Mouse (Mus musculus) ES-E14 (cell line): ENCODE results near the gene Chst15. TPM values are rescaled to one million over a fixed set of nuclear protein-coding genes. Genes with fewer than 3 reads are reported as not detected.

Source experiments
- DNase-seq: peaks from one replicate; pipeline ENCODE4 v3.0.0-alpha.2; 2013; ENCODE audit warnings: low read depth, low spot score
- H3K27ac ChIP-seq: 2 replicates; pipeline ENCODE4 v1.5.1; 2012; ENCODE audit warnings: low read depth, mild to moderate bottlenecking, low read length, moderate library complexity, mixed read lengths; ENCODE audit not compliant: poor library complexity, insufficient read depth, severe bottlenecking
- H3K36me3 ChIP-seq: 2 replicates; pipeline ENCODE4 v1.6.1; 2012; ENCODE audit warnings: mild to moderate bottlenecking, low read length, moderate library complexity, mixed read lengths; ENCODE audit not compliant: control insufficient read depth, poor library complexity, insufficient read depth, severe bottlenecking
- H3K4me1 ChIP-seq, 2 experiments: fragments of 150-350 bp in 1 of 2; sonication (generic) in 1 of 2; 2 replicates each; pipeline ENCODE4 v1.6.1; 2012; ENCODE audit warnings: low read length in 2 of 2, mild to moderate bottlenecking in 1 of 2, mixed read lengths in 1 of 2; ENCODE audit not compliant: control insufficient read depth in 2 of 2, insufficient read depth in 2 of 2, poor library complexity in 1 of 2
- H3K4me3 ChIP-seq, 2 experiments: fragments of 150-350 bp in 1 of 2; sonication (generic) in 1 of 2; 2 replicates each; pipeline ENCODE4 v1.5.1; 2012; ENCODE audit warnings: low read length in 2 of 2, low read depth in 1 of 2, mild to moderate bottlenecking in 1 of 2, mixed read lengths in 1 of 2; ENCODE audit not compliant: insufficient read depth in 1 of 2, poor library complexity in 1 of 2, severe bottlenecking in 1 of 2
- H3K9ac ChIP-seq: 2 replicates; pipeline ENCODE4 v1.6.1; 2012; ENCODE audit warnings: low read depth, mild to moderate bottlenecking, low read length, mixed read lengths; ENCODE audit not compliant: poor library complexity, insufficient read depth, severe bottlenecking
- H3K9me3 ChIP-seq: fragments of 150-350 bp; sonication (generic); 2 replicates; pipeline ENCODE4 v1.6.1; 2012; ENCODE audit warnings: low read depth, mild to moderate bottlenecking, low read length; ENCODE audit not compliant: control insufficient read depth, insufficient read depth
- CHD2 ChIP-seq: IDR thresholded peaks from 2 replicates; pipeline ENCODE4 v1.6.1; 2014; ENCODE audit warnings: mild to moderate bottlenecking, low read depth, low read length, inconsistent platforms
- HCFC1 ChIP-seq: IDR thresholded peaks from 2 replicates; pipeline ENCODE4 v1.6.1; 2012; ENCODE audit warnings: low read length, inconsistent platforms, borderline replicate concordance; ENCODE audit not compliant: insufficient read depth
- MAFK ChIP-seq: IDR thresholded peaks from 2 replicates; pipeline ENCODE4 v1.6.1; 2014; ENCODE audit warnings: mild to moderate bottlenecking, low read depth, low read length, inconsistent platforms; ENCODE audit not compliant: insufficient read depth
- ZC3H11A ChIP-seq: IDR thresholded peaks from 2 replicates; pipeline ENCODE4 v1.6.1; 2012; ENCODE audit warnings: low read depth, mild to moderate bottlenecking, inconsistent platforms, low read length, borderline replicate concordance
- ZNF384 ChIP-seq: IDR thresholded peaks from 2 replicates; pipeline ENCODE4 v1.6.1; 2012; ENCODE audit warnings: low read depth, low read length, inconsistent platforms
- in situ Hi-C, 2 experiments: fragments of 600-800 bp; cut with MboI; formaldehyde crosslinking; loops; one replicate each; pipeline ENCODE4 v1.15.1; 2025; ENCODE audit warnings: low sequenced_read_pairs in 2 of 2, inconsistent platforms in 1 of 2; ENCODE audit not compliant: unreplicated experiment in 2 of 2
- total RNA-seq: library from RNA; depleted of rRNA; stranded (reverse); fragments of 300-350 nt; gene quantifications from 2 replicates; pipeline ENCODE4 v1.2.3, GENCODE M21; 2012

Gene Chst15
- total RNA-seq, 1 experiment = 8.4 TPM

DNA sequence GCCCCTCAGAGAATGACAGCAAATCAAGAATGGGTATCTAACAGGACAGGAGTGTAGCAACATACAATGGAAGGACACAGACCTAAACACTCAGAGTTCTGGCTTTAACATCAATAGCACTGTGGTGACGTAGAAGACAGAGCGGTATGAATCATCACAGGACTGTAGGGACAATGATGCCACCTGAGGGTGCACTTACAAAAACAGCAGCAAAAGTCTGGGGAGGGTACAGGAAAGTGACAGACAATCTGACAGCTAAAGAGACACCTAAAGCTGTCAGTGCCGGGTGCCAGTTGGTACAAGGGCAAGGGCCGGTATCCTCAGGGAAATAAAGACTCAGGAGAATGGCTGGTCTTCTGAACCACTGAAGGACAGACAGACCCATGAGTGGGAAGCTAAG, 64.0 kb downstream of the Chst15 start:
- H3K4me1 ChIP-seq = no peaks in the 10 kb centered on the region
- H3K9ac ChIP-seq = no peak overlapping the region
- H3K27ac ChIP-seq = no peak overlapping the region
- H3K36me3 ChIP-seq = no peaks in the 10 kb centered on the region
- no peak overlapping the region for H3K4me3 ChIP-seq
- H3K9me3 ChIP-seq = no peaks in the 10 kb centered on the region
- TF ChIP-seq ZC3H11A = no peak
- TF ChIP-seq MAFK = no peak
- no peak for TF ChIP-seq ZNF384
- TF ChIP-seq HCFC1 = no peak
- no peak for TF ChIP-seq CHD2
- no peak for DNase-seq
- in situ Hi-C loops = no loop called here

DNA sequence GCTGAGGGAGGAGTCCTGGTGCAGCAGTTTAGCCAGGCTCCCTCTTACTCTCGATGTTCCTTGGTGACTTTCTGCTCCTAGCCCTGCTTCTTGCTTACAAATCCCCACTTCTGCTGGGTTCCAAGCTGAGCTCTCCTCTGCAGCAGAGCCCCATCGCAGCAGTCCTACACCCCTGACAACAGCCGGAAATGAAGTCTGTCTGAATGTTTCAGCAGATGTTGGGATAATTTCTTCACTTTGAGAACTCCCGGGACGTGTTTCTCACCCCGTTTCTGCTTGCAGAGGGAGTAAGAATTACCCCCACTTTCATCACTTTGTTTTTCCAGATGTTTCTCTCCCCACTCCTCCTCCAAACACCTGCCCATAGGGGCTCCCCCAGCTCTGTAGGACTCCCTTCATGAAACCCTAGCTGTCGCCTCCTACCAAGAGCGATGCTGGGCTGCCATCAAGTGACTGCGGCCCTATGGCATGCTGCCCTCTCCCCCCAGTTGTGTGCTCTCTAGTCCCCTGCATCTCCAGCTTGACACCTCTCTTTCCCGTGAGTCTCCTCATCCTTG, 67.4 kb downstream of the Chst15 start:
- in situ Hi-C loops = loop anchor here in 1 of 2 experiments (25.0 kb wide), 1 partner anchor 638 kb away; no protein-coding TSS in a partner anchor
- Histone ChIP-seq H3K27ac (no peak overlapping the region), H3K9ac (no peak overlapping the region), H3K4me1 (peaks cover 0 to 9% of the 10 kb centered on the region in 2 experiments; a peak in 2 of 4 replicates), H3K4me3 (no peak overlapping the region), H3K9me3 (no peaks in the 10 kb centered on the region), H3K36me3 (no peaks in the 10 kb centered on the region)
- no peak for TF ChIP-seq ZC3H11A
- TF ChIP-seq CHD2 = no peak
- TF ChIP-seq ZNF384 = no peak
- TF ChIP-seq MAFK = no peak
- TF ChIP-seq HCFC1 = no peak
- no peak for DNase-seq

DNA sequence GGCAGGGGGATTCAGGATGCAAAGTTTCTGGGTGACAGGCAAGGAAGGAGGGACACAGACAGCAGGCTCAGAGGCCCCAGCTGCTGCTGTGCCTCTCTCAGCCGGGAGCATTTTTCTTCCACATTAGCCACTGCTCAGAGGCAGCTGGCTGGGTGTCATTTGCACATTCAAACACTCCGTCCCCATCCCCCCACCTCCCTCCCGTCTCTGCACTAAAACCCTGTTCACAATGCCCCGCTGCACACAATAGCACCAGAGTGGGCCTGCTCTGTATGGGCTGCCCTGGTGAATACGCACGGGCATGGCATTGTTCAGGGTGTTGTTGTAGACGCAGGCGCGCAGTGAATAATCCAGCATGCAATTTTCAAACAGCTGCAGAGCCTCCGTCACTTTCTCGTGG, 69.5 kb downstream of the Chst15 start:
- peak; percentile 39 for DNase-seq
- H3K4me1 ChIP-seq = peaks cover 0 to 14% of the 10 kb centered on the region in 2 experiments; a peak in 2 of 4 replicates
- no peak overlapping the region for H3K9ac ChIP-seq
- H3K9me3 ChIP-seq = no peaks in the 10 kb centered on the region
- H3K36me3 ChIP-seq = no peaks in the 10 kb centered on the region
- no peak for TF ChIP-seq ZC3H11A
- no peak for TF ChIP-seq MAFK
- TF ChIP-seq ZNF384 = no peak
- TF ChIP-seq HCFC1 = no peak
- TF ChIP-seq CHD2 = no peak
- in situ Hi-C loops = loop anchor here in 1 of 2 experiments (25.0 kb wide), 1 partner anchor 640 kb away; no protein-coding TSS in a partner anchor
- H3K27ac ChIP-seq = no peak overlapping the region
- H3K4me3 ChIP-seq = no peak overlapping the region

DNA sequence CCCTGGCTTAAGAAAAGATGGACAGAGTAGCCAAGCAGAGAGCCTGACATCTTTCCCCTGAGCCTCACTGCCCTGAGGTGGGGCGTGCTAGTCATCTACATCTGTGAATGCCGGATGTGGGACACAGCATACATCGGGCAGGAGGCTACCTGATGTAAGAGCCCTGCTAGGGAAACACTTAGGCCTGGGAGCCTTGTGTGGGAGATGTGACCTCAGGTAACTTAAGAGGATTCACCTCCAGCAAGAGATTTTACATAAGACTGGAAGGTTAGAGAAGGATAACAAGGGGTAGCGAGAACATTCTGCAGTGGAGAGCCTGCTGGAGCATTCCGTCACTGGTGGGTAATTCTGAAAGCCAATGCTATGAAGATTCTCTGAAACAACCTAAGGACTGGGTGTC, 69.9 kb downstream of the Chst15 start:
- no peaks in the 10 kb centered on the region for H3K9me3 ChIP-seq
- H3K9ac ChIP-seq = no peak overlapping the region
- H3K4me1 ChIP-seq = peaks cover 0 to 18% of the 10 kb centered on the region in 2 experiments; a peak in 2 of 4 replicates
- in situ Hi-C loops = loop anchor here in 1 of 2 experiments (25.0 kb wide), 1 partner anchor 640 kb away; no protein-coding TSS in a partner anchor
- TF ChIP-seq HCFC1 (no peak), ZC3H11A (no peak), ZNF384 (no peak), MAFK (no peak), CHD2 (no peak)
- no peaks in the 10 kb centered on the region for H3K36me3 ChIP-seq
- DNase-seq = no peak
- no peak overlapping the region for H3K27ac ChIP-seq
- H3K4me3 ChIP-seq = no peak overlapping the region

DNA sequence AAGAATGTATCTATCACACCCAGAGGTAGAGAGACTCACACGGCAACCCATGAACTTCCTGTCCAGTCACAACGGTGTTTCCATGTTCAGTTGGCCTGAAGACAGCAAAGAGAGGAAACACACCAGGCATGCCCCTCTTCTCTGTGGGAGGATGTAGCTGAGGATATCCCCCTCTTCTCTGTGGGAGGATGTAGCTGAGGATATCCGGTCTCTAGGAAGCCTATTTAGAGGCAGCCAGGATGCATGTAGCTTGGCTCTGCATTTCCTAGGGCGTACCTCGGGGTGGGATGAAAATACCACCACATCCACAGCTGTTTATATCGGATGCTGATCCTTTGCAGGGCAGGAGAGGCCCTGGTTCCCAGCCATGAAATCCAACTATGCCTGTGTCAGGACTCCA, 71.3 kb downstream of the Chst15 start:
- peaks cover 0 to 19% of the 10 kb centered on the region in 2 experiments; a peak in 2 of 4 replicates for H3K4me1 ChIP-seq
- no peak for TF ChIP-seq HCFC1
- no peak for TF ChIP-seq ZC3H11A
- TF ChIP-seq CHD2 = no peak
- TF ChIP-seq MAFK = no peak
- TF ChIP-seq ZNF384 = no peak
- no peaks in the 10 kb centered on the region for H3K9me3 ChIP-seq
- in situ Hi-C loops = loop anchor here in 1 of 2 experiments (25.0 kb wide), 1 partner anchor 642 kb away; no protein-coding TSS in a partner anchor
- H3K36me3 ChIP-seq = no peaks in the 10 kb centered on the region
- H3K9ac ChIP-seq = no peak overlapping the region
- no peak for DNase-seq
- no peak overlapping the region for H3K27ac ChIP-seq
- no peak overlapping the region for H3K4me3 ChIP-seq
